Mouse (Mus musculus) CH12.LX (cell line): ENCODE results near the gene Mymk. TPM values are rescaled to one million over a fixed set of nuclear protein-coding genes. Genes with fewer than 3 reads are reported as not detected.

Experiments
- DNase-seq: peaks from one replicate; pipeline ENCODE4 v3.0.0-alpha.2; 2013; ENCODE audit errors: extremely low read depth
- H3K27ac ChIP-seq: 2 replicates; pipeline ENCODE4 v1.5.1; 2012; ENCODE audit warnings: low read depth, mild to moderate bottlenecking, control low read depth, moderate library complexity; ENCODE audit not compliant: insufficient read depth
- H3K27me3 ChIP-seq: replicated peaks from 2 replicates; pipeline ENCODE3; 2012; ENCODE audit warnings: inconsistent platforms
- H3K36me3 ChIP-seq, 2 experiments: replicated peaks in 1 of 2; 2 replicates each; pipeline versions ENCODE3 to v1.6.1; 2012; ENCODE audit warnings: inconsistent platforms in 1 of 2, low read length in 1 of 2, mild to moderate bottlenecking in 1 of 2, mixed read lengths in 1 of 2, moderate library complexity in 1 of 2; ENCODE audit not compliant: control insufficient read depth in 1 of 2, insufficient read depth in 1 of 2
- H3K4me1 ChIP-seq, 2 experiments: 2 replicates each; pipeline ENCODE4 v1.6.1; 2012; ENCODE audit warnings: inconsistent platforms in 1 of 2, moderate library complexity in 1 of 2; ENCODE audit not compliant: insufficient read depth in 2 of 2, control insufficient read depth in 1 of 2
- H3K4me2 ChIP-seq: 2 replicates; pipeline ENCODE4 v1.6.1; 2012; ENCODE audit warnings: low read depth, mild to moderate bottlenecking, control low read depth; ENCODE audit not compliant: poor library complexity, insufficient read depth, severe bottlenecking
- H3K4me3 ChIP-seq, 3 experiments: fragments of 150-350 bp in 1 of 3; sonication (generic) in 1 of 3; replicated peaks in 1 of 3; 2 replicates each; pipeline versions ENCODE3 to v1.5.1; 2011 to 2012; ENCODE audit warnings: low read depth in 2 of 3, low read length in 2 of 3, mild to moderate bottlenecking in 2 of 3, moderate library complexity in 2 of 3, control low read depth in 1 of 3, improper control_type of control experiment in 1 of 3, inconsistent platforms in 1 of 3, mixed read lengths in 1 of 3; ENCODE audit not compliant: poor library complexity in 1 of 3
- H3K79me2 ChIP-seq: replicated peaks from 2 replicates; pipeline ENCODE4 v1.6.1; 2012; ENCODE audit warnings: mild to moderate bottlenecking, moderate library complexity; ENCODE audit not compliant: control insufficient read depth, poor library complexity, insufficient read depth, severe bottlenecking; ENCODE audit errors: extremely low read depth
- H3K9ac ChIP-seq: 2 replicates; pipeline ENCODE4 v1.6.1; 2012; ENCODE audit warnings: low read depth, mild to moderate bottlenecking, control low read depth, moderate library complexity; ENCODE audit not compliant: insufficient read depth
- H3K9me3 ChIP-seq: replicated peaks from 2 replicates; pipeline ENCODE3; 2012; ENCODE audit warnings: low read length, inconsistent platforms, mixed read lengths
- BHLHE40 ChIP-seq: IDR thresholded peaks from 2 replicates; pipeline ENCODE4 v1.6.1; 2011; ENCODE audit warnings: mild to moderate bottlenecking, low read depth, low read length, improper control_type of control experiment
- CTCF ChIP-seq, 2 experiments: IDR thresholded peaks in 1 of 2; conservative IDR thresholded peaks in 1 of 2; 2 replicates each; pipeline ENCODE4 v1.5.1; 2011 to 2012; ENCODE audit warnings: low read depth in 2 of 2, low read length in 2 of 2, improper control_type of control experiment in 1 of 2, inconsistent platforms in 1 of 2, mild to moderate bottlenecking in 1 of 2, moderate library complexity in 1 of 2
- E2F4 ChIP-seq: IDR thresholded peaks from 2 replicates; pipeline ENCODE4 v1.6.1; 2011; ENCODE audit warnings: low read depth, low read length, improper control_type of control experiment; ENCODE audit not compliant: insufficient replicate concordance
- GABPA ChIP-seq: IDR thresholded peaks from 2 replicates; pipeline ENCODE4 v1.6.1; 2012; ENCODE audit warnings: low read depth, low read length, improper control_type of control experiment, inconsistent platforms; ENCODE audit not compliant: insufficient replicate concordance
- HCFC1 ChIP-seq: IDR thresholded peaks from 2 replicates; pipeline ENCODE4 v1.6.1; 2012; ENCODE audit warnings: low read depth, mild to moderate bottlenecking, inconsistent platforms, low read length, improper control_type of control experiment
- MAX ChIP-seq: IDR thresholded peaks from 2 replicates; pipeline ENCODE4 v1.6.1; 2011; ENCODE audit warnings: low read length, improper control_type of control experiment
- MEF2A ChIP-seq: IDR thresholded peaks from 2 replicates; pipeline ENCODE4 v1.6.1; 2014; ENCODE audit warnings: low read depth, mild to moderate bottlenecking, inconsistent platforms, low read length, improper control_type of control experiment, borderline replicate concordance
- MYC ChIP-seq: IDR thresholded peaks from 2 replicates; pipeline ENCODE4 v1.6.1; 2011; ENCODE audit warnings: low read depth, mild to moderate bottlenecking, improper control_type of control experiment, low read length
- POLR2A ChIP-seq: IDR thresholded peaks from 2 replicates; pipeline ENCODE4 v1.6.1; 2011; ENCODE audit warnings: low read depth, mild to moderate bottlenecking, improper control_type of control experiment, low read length
- POLR2AphosphoS2 ChIP-seq: IDR thresholded peaks from 2 replicates; pipeline ENCODE4 v1.6.1; 2011; ENCODE audit warnings: low read depth, low read length, improper control_type of control experiment
- RAD21 ChIP-seq: IDR thresholded peaks from 2 replicates; pipeline ENCODE4 v1.6.1; 2011; ENCODE audit warnings: low read depth, mild to moderate bottlenecking, low read length, improper control_type of control experiment, moderate library complexity
- RCOR1 ChIP-seq: conservative IDR thresholded peaks from 2 replicates; pipeline ENCODE4 v1.6.1; 2012; ENCODE audit warnings: low read depth, mild to moderate bottlenecking, inconsistent platforms, low read length, improper control_type of control experiment
- SMC3 ChIP-seq: IDR thresholded peaks from 2 replicates; pipeline ENCODE4 v1.6.1; 2011; ENCODE audit warnings: low read depth, low read length, improper control_type of control experiment
- TBP ChIP-seq: conservative IDR thresholded peaks from 2 replicates; pipeline ENCODE4 v1.6.1; 2011; ENCODE audit warnings: low read depth, low read length, improper control_type of control experiment
- TCF12 ChIP-seq: IDR thresholded peaks from 2 replicates; pipeline ENCODE4 v1.6.1; 2014; ENCODE audit warnings: low read depth, mild to moderate bottlenecking, inconsistent platforms, low read length, improper control_type of control experiment
- USF1 ChIP-seq: IDR thresholded peaks from 2 replicates; pipeline ENCODE4 v1.6.1; 2014; ENCODE audit warnings: low read depth, mild to moderate bottlenecking, inconsistent platforms, low read length, improper control_type of control experiment
- USF2 ChIP-seq: conservative IDR thresholded peaks from 2 replicates; pipeline ENCODE4 v1.6.1; 2011; ENCODE audit warnings: low read depth, low read length, improper control_type of control experiment
- ZC3H11A ChIP-seq: IDR thresholded peaks from 2 replicates; pipeline ENCODE4 v1.6.1; 2012; ENCODE audit warnings: low read depth, mild to moderate bottlenecking, inconsistent platforms, low read length, improper control_type of control experiment
- ZKSCAN1 ChIP-seq: IDR thresholded peaks from 2 replicates; pipeline ENCODE4 v1.6.1; 2012; ENCODE audit warnings: low read depth, inconsistent platforms, low read length, improper control_type of control experiment, borderline replicate concordance
- dilution Hi-C: fragments of 300-500 bp; cut with MboI; formaldehyde crosslinking; loops from 2 replicates; pipeline ENCODE4 v1.14.3; 2020; ENCODE audit warnings: low sequenced_read_pairs; ENCODE audit not compliant: extremely low pct_unique_long_range_greater_than_20kb, extremely low pct_ligation_motif_present
- in situ Hi-C: fragments of 300-500 bp; cut with MboI; formaldehyde crosslinking; loops from 3 replicates; pipeline ENCODE4 v1.14.3; 2019; ENCODE audit warnings: low sequenced_read_pairs, low pct_ligation_motif_present, low pct_unique_long_range_greater_than_20kb, mixed read lengths
- polyA plus RNA-seq: library from polyadenylated mRNA; unstranded; fragments of >175 nt; gene quantifications from 2 replicates; pipeline ENCODE4 v1.2.1, GENCODE M21; 2012; ENCODE audit warnings: low read depth; ENCODE audit not compliant: insufficient read length
- total RNA-seq, 2 experiments: library from RNA; depleted of rRNA; stranded (reverse); fragments of 300-350 nt in 1 of 2; fragments of >200 nt in 1 of 2; gene quantifications; 2 replicates each; pipeline ENCODE4 v1.2.3; 2012 to 2014

Mymk gene
- total and polyA plus RNA-seq, 3 experiments: not detected

- no peak overlapping the region for H3K9ac ChIP-seq
- in situ Hi-C loops (loop anchor here (5.0 kb wide), 1 partner anchor 94 kb away; no protein-coding TSS in a partner anchor), dilution Hi-C loops (no loop called here)
- no peaks in the 10 kb centered on the region for H3K79me2 ChIP-seq
- H3K36me3 ChIP-seq: peaks cover 55 to 93% of the 10 kb centered on the region in 2 experiments
- DNase-seq: no peak
- no peak overlapping the region for H3K4me3 ChIP-seq
- H3K9me3 ChIP-seq: no peaks in the 10 kb centered on the region
- H3K4me2 ChIP-seq: no peak overlapping the region
- peaks cover 18 to 28% of the 10 kb centered on the region in 2 experiments for H3K4me1 ChIP-seq
- H3K27ac ChIP-seq: no peak overlapping the region
- H3K27me3 ChIP-seq: no peaks in the 10 kb centered on the region
- TF ChIP-seq USF1: no peak
- TF ChIP-seq MYC: no peak
- no peak for TF ChIP-seq RCOR1
- no peak for TF ChIP-seq TCF12
- TF ChIP-seq USF2: no peak
These were observed 50.9 kb downstream of the Mymk start for GRCm38 (mm10) chr2:27021103-27021502.

DNA sequence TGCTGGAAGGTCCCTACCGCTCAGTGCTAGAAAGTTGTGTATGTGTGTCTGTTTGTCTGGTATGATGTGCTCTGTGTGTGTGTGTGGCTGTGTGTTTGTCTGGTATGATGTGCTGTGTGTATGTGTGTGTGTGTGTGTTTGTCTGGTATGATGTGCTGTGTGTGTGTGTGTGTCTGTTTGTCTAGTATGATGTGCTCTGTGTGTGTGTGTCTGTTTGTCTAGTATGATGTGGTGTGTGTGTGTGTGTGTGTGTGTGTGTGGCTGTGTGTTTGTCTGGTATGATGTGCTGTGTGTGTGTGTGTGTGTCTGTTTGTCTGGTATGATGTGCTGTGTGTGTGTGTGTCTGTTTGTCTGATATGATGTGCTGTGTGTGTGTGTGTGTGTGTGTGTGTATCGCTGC, 52.4 kb downstream of the Mymk start:
- no peak for TF ChIP-seq BHLHE40
- TF ChIP-seq GABPA: no peak
- TF ChIP-seq MYC: no peak
- peak; percentile 73 for TF ChIP-seq POLR2AphosphoS2
- dilution Hi-C loops: no loop called here
- H3K36me3 ChIP-seq: peaks cover 64 to 98% of the 10 kb centered on the region in 2 experiments

DNA sequence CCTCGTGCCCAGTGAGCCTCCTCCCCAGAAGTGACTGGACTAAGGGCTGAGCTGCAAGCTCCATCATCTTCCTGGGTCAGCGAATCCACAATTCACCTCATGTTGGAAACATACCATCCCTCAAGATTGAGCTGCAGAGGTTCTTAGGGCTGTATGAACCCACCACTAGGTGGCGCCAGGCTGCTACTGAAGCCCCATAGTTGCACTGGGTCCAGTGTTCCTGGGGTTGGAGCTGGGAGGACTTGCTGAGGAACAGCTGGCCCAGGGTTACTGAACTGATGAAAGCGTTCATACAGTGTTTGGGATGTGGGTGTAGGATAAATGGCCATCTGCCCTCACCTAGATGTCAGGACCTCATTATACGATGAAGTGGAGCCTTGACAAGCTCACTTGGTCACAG, 54.2 kb downstream of the Mymk start:
- H3K4me3 ChIP-seq: no peak overlapping the region
- no peaks in the 10 kb centered on the region for H3K27me3 ChIP-seq
- DNase-seq: peak; percentile 73
- peaks cover 58 to 94% of the 10 kb centered on the region in 2 experiments for H3K36me3 ChIP-seq
- no peaks in the 10 kb centered on the region for H3K79me2 ChIP-seq
- H3K4me2 ChIP-seq: no peak overlapping the region
- no peak overlapping the region for H3K27ac ChIP-seq
- TF ChIP-seq E2F4: no peak
- TF ChIP-seq RAD21: peak; percentile 87
- no peak for TF ChIP-seq MAX
- TF ChIP-seq MEF2A: no peak
- TF ChIP-seq SMC3: peak; percentile 96
- peak; percentile 42 for TF ChIP-seq ZC3H11A
- peak; percentile 95 to 96 for TF ChIP-seq CTCF (conservative IDR thresholded peaks at IDR 0.05 in 1 of 2, IDR thresholded peaks at IDR 0.05 in 1 of 2; ENCODE audit: low read depth in 2 of 2, low read length in 2 of 2)
- no peak for TF ChIP-seq HCFC1
- 0 out of 2 replicates have a peak, but pooled peaks have one; percentile 31 for TF ChIP-seq POLR2A
- TF ChIP-seq ZKSCAN1: no peak
- no peak for TF ChIP-seq TBP
- TF ChIP-seq RCOR1: no peak
- H3K9ac ChIP-seq: no peak overlapping the region
- in situ Hi-C loops (no loop called here), dilution Hi-C loops (no loop called here)
- H3K4me1 ChIP-seq: no peaks in the 10 kb centered on the region
- H3K9me3 ChIP-seq: no peaks in the 10 kb centered on the region

More for the DNA sequence above, 52.4 kb downstream of the Mymk start:
- no peaks in the 10 kb centered on the region for H3K79me2 ChIP-seq
- H3K4me1 ChIP-seq: peaks cover 8 to 12% of the 10 kb centered on the region in 2 experiments; a peak in 3 of 4 replicates
- no peak overlapping the region for H3K9ac ChIP-seq
- no peak overlapping the region for H3K4me3 ChIP-seq
- no peaks in the 10 kb centered on the region for H3K9me3 ChIP-seq
- in situ Hi-C loops: no loop called here
- no peaks in the 10 kb centered on the region for H3K27me3 ChIP-seq
- H3K4me2 ChIP-seq: no peak overlapping the region
- no peak overlapping the region for H3K27ac ChIP-seq
- DNase-seq: no peak
